Mouse (Mus musculus): Measurements from ENCODE around the gene Trip6. TPM values are rescaled to one million over a fixed set of nuclear protein-coding genes. Genes with fewer than 3 reads are reported as not detected.

Trip6 gene
- polyA plus RNA-seq, 1 experiment from 2014 or later = 43.9 TPM

DNA sequence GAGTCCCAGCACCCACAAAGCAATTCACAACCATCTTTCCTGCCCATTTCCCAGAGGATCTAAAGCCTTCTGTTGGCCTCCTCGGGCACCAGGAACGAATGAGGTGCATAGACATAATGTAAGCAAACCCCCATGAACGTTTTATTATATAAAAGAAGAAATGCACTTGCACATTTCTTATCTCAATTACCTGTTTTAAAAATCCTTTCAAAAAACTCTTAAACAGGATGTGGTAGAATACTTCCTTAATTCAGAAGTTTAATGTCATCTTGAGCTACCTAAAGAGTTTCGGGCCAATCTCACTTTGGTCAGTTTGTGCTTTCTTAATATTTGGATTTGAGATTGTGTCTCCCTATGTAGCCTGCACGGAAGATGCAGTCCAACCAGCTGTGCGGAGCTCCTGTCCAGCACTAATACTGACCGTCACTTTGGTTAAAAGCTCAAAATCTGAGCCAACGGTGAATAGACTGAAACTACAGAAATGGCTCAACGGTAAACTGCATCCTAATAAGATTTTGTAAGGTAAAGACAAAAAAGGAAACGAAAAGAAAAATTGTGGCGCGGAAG is 7.7 kb downstream of the Trip6 start:
- peaks cover 62% of the 10 kb centered on the region for H3K36me3 ChIP-seq (replicated peaks)
- no peaks in the 10 kb centered on the region for H3K27me3 ChIP-seq
- H3K4me3 ChIP-seq (replicated peaks) = peak overlapping the region; percentile 91
- H3K4me2 ChIP-seq = peak overlapping the region; percentile 79
- H3K9me3 ChIP-seq = no peaks in the 10 kb centered on the region
- no peak for ATAC-seq (ENCODE audit: low FRiP score)
- H3K9ac ChIP-seq = peak overlapping the region; percentile 97
- peak overlapping the region; percentile 92 for H3K27ac ChIP-seq
- 20% methylated on average over 12 of the region's 12 CpGs for WGBS
- H3K4me1 ChIP-seq = peaks cover 40% of the 10 kb centered on the region

DNA sequence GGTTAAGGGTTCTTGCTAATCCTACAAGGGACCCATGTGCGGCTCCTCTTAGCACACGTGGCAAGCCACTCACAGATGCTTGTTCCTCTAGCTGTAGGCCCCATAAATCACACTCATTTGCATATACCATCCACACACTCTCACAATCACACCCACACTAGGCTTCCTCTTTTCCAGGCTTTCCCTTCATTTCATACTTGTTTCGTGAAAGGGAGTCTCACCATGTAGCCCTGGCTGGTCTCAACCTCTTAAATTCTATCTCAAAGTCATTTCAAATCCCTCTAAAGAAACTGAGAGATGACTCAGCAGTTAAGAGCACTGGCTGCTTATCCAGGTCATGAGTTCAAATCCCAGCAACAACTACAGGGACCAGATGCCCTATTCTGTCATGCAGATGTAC is 8.4 kb downstream of the Trip6 start:
- H3K36me3 ChIP-seq (replicated peaks) = peaks cover 65% of the 10 kb centered on the region
- WGBS = 82% methylated on average over 3 of the region's 3 CpGs
- no peak overlapping the region for H3K27ac ChIP-seq
- peak overlapping the region; percentile 79 for H3K4me2 ChIP-seq
- H3K4me3 ChIP-seq (replicated peaks) = peak overlapping the region; percentile 91
- H3K27me3 ChIP-seq = no peaks in the 10 kb centered on the region
- H3K4me1 ChIP-seq = peaks cover 40% of the 10 kb centered on the region
- ATAC-seq (ENCODE audit: low FRiP score) = no peak
- H3K9ac ChIP-seq = peak overlapping the region; percentile 97
- no peaks in the 10 kb centered on the region for H3K9me3 ChIP-seq

DNA sequence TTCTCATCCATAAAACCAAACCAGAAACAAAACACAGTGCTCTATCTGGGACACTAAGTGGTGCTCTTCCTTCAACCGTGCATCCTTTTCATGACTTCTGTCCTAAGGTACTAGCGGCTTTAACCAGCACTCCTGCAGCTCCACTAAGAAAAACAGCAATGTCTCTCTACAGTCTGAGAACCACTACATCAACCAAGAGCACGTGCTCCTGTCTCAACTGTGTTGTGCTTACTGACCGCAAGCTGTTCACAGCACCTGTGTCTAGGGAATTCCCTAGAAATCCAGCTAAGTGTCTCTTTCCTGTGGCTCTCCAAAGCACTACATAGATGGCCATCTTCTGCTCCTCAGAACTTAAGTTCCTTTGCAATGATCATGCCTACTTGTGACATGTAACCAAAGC is 9.4 kb downstream of the Trip6 start:
- peak overlapping the region; percentile 79 for H3K4me2 ChIP-seq
- no peaks in the 10 kb centered on the region for H3K27me3 ChIP-seq
- peak overlapping the region; percentile 46 for H3K27ac ChIP-seq
- H3K36me3 ChIP-seq (replicated peaks) = peaks cover 65% of the 10 kb centered on the region
- 0 out of 2 replicates have a peak overlapping the region, but pooled peaks have one; percentile 5 for H3K9ac ChIP-seq
- peak overlapping the region; percentile 7 for H3K4me3 ChIP-seq (replicated peaks)
- 74% methylated on average over 4 of the region's 4 CpGs for WGBS
- H3K4me1 ChIP-seq = peaks cover 40% of the 10 kb centered on the region
- ATAC-seq (ENCODE audit: low FRiP score) = no peak
- H3K9me3 ChIP-seq = no peaks in the 10 kb centered on the region

DNA sequence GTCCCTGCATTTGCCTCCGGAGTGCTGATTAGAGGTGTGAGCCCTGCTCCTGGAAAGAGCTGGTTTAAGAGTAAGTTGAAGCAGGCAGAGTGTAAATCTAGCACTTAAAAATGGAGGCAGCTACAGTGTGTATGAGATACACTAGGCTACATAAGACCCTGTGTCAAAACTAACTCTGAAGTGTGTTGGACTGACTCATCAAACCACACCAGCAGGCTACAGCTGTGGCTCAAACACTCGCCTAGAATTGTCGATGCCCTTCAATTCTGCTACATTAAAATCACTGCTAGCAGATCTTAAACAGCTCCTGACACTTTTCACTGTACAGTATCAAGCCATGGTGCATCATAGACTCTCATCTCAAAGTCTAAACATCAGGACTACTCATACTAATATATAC is 10.0 kb downstream of the Trip6 start:
- WGBS = 82% methylated on average over 3 of the region's 3 CpGs

DNA sequence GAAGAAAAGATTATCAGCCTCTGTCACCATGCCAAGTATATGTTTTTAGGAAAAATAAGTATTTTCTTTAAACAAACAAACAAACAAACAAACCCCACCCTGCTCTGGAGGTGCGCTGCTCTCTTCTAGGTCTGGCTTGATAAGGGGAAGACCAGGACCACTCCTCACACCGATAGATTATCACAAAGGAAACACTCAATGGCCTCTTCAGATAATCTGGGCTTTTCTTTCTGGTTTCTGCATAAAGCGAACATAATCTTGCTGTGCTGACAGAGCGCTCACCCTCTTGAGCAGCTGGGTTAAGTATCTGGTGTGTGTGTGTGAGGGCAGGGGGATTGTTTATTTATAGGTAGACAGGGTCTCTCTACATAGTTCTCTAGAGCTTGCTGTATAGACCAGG is 10.6 kb downstream of the Trip6 start:
- no peak for ATAC-seq (ENCODE audit: low FRiP score)
- 0 out of 2 replicates have a peak overlapping the region, but pooled peaks have one; percentile 8 for H3K27ac ChIP-seq
- no peaks in the 10 kb centered on the region for H3K9me3 ChIP-seq
- H3K36me3 ChIP-seq (replicated peaks) = peaks cover 65% of the 10 kb centered on the region
- H3K4me3 ChIP-seq (replicated peaks) = no peak overlapping the region
- peak overlapping the region; percentile 4; the same call in 1 of the 2 replicates for H3K4me2 ChIP-seq
- 82% methylated on average over 4 of the region's 4 CpGs for WGBS
- H3K4me1 ChIP-seq = peaks cover 40% of the 10 kb centered on the region
- no peak overlapping the region for H3K9ac ChIP-seq
- no peaks in the 10 kb centered on the region for H3K27me3 ChIP-seq

More for the DNA sequence above, 10.0 kb downstream of the Trip6 start:
- Histone ChIP-seq H3K4me2 (peak overlapping the region; percentile 4; the same call in 1 of the 2 replicates), H3K4me1 (peaks cover 40% of the 10 kb centered on the region), H3K4me3 (replicated peaks) (no peak overlapping the region), H3K36me3 (replicated peaks) (peaks cover 65% of the 10 kb centered on the region), H3K9ac (0 out of 2 replicates have a peak overlapping the region, but pooled peaks have one; percentile 5), H3K27ac (no peak overlapping the region), H3K9me3 (no peaks in the 10 kb centered on the region), H3K27me3 (no peaks in the 10 kb centered on the region)
- no peak for ATAC-seq (ENCODE audit: low FRiP score)

DNA sequence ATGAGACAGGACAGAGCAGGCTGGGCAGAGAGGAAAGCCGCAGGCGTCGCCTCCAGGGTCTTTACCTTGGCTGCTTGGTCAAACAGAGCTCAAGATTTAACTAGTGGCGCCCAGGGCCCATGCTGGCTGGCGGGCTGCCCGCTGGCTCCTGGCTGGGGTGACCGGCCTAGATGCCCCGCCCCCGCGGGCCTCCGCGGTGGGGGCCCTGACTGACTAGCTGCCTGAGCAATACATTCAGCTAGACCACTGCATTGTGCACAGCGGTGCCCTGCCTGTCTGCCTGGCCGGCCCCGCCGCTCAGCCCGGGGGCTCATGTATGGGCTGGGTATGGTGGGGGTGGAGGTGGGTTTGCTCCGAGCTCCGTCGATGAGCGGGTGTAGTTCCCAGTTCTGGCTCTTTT is 13.0 kb downstream of the Trip6 start:
- WGBS = 70% methylated on average over 21 of the region's 21 CpGs
- Histone ChIP-seq H3K4me3 (replicated peaks) (no peak overlapping the region), H3K9me3 (no peaks in the 10 kb centered on the region), H3K9ac (0 out of 2 replicates have a peak overlapping the region, but pooled peaks have one; percentile 17), H3K4me1 (peaks cover 30% of the 10 kb centered on the region), H3K4me2 (no peak overlapping the region), H3K27me3 (no peaks in the 10 kb centered on the region), H3K36me3 (replicated peaks) (peaks cover 86% of the 10 kb centered on the region), H3K27ac (no peak overlapping the region)
- 0 out of 2 replicates have a peak, but pooled peaks have one; percentile 24 for ATAC-seq (ENCODE audit: low FRiP score)

DNA sequence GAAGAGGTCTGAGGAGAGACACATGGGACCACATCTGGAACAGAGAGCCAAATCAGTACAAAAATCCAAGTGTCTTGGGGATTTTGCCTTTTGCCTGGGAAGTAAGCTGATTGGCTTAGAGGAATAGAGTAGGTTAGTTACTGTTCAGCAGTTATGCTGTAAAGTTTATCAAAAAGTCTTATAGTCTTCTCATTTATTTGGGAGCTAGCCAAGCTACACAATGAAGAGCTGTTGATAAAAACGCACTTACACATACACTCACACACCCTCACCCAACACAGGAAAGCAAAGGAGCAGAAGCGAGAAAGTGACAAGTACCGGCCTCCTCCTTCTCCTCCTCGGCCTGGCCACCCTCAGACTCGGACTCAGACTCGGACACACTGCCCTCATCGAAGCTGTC is 15.0 kb downstream of the Trip6 start:
- ATAC-seq (ENCODE audit: low FRiP score) = no peak
- H3K4me3 ChIP-seq (replicated peaks) = no peak overlapping the region
- no peak overlapping the region for H3K27ac ChIP-seq
- no peak overlapping the region for H3K9ac ChIP-seq
- no peaks in the 10 kb centered on the region for H3K9me3 ChIP-seq
- peaks cover 21% of the 10 kb centered on the region for H3K4me1 ChIP-seq
- WGBS = 89% methylated on average over 7 of the region's 7 CpGs
- H3K36me3 ChIP-seq (replicated peaks) = peaks cover 95% of the 10 kb centered on the region
- no peak overlapping the region for H3K4me2 ChIP-seq
- no peaks in the 10 kb centered on the region for H3K27me3 ChIP-seq

DNA sequence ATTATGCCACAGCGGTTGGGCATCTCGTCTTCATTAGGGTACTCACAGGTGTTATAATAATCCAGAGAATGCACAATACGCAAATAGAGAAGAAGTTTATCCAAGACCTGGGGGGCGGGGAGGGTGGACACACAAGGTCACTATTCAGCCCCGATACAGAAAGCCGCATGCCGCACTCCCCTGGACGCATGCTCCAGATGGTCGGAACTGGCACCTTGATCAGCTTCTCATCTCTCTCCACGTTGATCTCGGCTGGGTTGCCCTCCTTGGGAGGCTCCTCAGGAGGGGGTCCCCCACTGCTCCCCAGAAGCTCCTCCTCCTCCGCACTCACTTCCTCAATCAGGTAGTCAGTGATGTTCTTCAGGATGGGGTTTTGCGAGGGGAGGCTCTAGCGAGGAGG is 17.1 kb downstream of the Trip6 start:
- Histone ChIP-seq H3K9ac (no peak overlapping the region), H3K9me3 (no peaks in the 10 kb centered on the region), H3K4me3 (replicated peaks) (no peak overlapping the region), H3K27me3 (peaks cover 10% of the 10 kb centered on the region), H3K27ac (no peak overlapping the region), H3K36me3 (replicated peaks) (peaks cover 74% of the 10 kb centered on the region), H3K4me2 (no peak overlapping the region), H3K4me1 (peaks cover 25% of the 10 kb centered on the region)
- whole genome bisulfite sequencing = 92% methylated on average over 14 of the region's 14 CpGs
- no peak for ATAC-seq (ENCODE audit: low FRiP score)

DNA sequence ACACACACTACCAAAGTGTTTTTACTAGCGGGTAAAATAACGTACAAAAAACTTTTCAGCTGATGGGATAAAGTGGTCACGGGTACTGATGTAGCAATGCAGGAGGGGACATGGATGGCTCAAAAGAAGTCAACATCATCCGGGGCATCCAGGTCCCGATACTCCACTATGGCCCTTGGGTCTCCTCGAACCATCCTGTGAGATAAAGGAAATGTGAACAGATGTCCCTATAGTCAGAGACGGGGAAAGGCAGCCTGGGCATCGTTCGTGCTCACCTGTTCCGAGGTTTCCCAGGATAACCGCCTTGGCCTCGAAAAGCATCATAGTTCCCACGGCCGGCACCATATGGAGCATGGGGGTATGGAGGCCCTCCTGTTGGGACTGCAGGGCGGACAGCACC is 18.5 kb downstream of the Trip6 start:
- H3K27me3 ChIP-seq = peaks cover 24% of the 10 kb centered on the region
- peaks cover 60% of the 10 kb centered on the region for H3K36me3 ChIP-seq (replicated peaks)
- H3K27ac ChIP-seq = no peak overlapping the region
- H3K9me3 ChIP-seq = no peaks in the 10 kb centered on the region
- H3K4me2 ChIP-seq = 0 out of 2 replicates have a peak overlapping the region, but pooled peaks have one; percentile 82
- H3K4me1 ChIP-seq = peaks cover 25% of the 10 kb centered on the region
- no peak for ATAC-seq (ENCODE audit: low FRiP score)
- no peak overlapping the region for H3K9ac ChIP-seq
- no peak overlapping the region for H3K4me3 ChIP-seq (replicated peaks)
- 91% methylated on average over 15 of the region's 15 CpGs for WGBS

DNA sequence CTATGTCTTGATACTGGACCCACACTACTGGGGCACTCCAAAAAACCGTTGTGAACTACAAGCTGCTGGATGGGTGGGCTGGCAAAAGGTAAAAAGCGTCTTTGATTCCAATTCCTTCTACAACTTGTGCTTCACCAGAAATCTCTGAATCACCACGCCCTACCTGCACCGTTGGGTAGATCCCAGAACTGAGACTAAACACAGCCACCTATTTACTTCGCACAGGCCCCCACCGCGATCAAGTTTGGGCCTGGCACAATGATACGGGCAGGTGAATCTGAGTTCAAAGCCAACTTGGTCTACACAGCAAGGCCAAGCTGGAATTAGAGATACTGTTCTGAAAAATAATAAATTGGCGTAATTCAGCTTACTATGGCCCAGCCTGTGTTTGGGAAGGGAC is 18.9 kb downstream of the Trip6 start:
- Histone ChIP-seq H3K9ac (peak overlapping the region; percentile 64), H3K27ac (peak overlapping the region; percentile 93; the same call in 1 of the 2 replicates), H3K27me3 (peaks cover 28% of the 10 kb centered on the region), H3K4me3 (replicated peaks) (peak overlapping the region; percentile 47), H3K4me2 (peak overlapping the region; percentile 82), H3K4me1 (peaks cover 25% of the 10 kb centered on the region), H3K36me3 (replicated peaks) (peaks cover 56% of the 10 kb centered on the region), H3K9me3 (no peaks in the 10 kb centered on the region)
- no peak for ATAC-seq (ENCODE audit: low FRiP score)
- 76% methylated on average over 9 of the region's 9 CpGs for WGBS

DNA sequence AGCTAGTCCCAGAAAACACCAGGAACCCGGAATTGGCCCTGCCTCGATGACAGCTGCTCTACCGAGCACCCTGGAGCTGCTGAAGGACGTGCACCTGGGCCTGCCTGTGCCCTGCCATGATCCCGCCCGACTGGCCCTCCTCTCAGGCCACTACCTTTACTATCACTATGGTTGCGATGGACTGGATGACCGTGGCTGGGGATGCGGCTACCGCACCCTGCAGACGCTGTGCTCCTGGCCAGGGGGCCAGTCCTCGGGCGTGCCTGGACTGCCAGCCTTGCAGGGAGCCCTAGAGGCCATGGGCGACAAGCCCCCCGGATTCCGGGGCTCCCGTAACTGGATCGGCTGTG is 19.5 kb downstream of the Trip6 start:
- Histone ChIP-seq H3K4me2 (peak overlapping the region; percentile 82), H3K4me3 (replicated peaks) (peak overlapping the region; percentile 47), H3K9ac (peak overlapping the region; percentile 64), H3K27me3 (peaks cover 34% of the 10 kb centered on the region), H3K36me3 (replicated peaks) (peaks cover 50% of the 10 kb centered on the region), H3K4me1 (peaks cover 25% of the 10 kb centered on the region), H3K27ac (peak overlapping the region; percentile 93), H3K9me3 (no peaks in the 10 kb centered on the region)
- peak; percentile 63 for ATAC-seq (ENCODE audit: low FRiP score)
- WGBS = 9% methylated on average over 18 of the region's 18 CpGs

DNA sequence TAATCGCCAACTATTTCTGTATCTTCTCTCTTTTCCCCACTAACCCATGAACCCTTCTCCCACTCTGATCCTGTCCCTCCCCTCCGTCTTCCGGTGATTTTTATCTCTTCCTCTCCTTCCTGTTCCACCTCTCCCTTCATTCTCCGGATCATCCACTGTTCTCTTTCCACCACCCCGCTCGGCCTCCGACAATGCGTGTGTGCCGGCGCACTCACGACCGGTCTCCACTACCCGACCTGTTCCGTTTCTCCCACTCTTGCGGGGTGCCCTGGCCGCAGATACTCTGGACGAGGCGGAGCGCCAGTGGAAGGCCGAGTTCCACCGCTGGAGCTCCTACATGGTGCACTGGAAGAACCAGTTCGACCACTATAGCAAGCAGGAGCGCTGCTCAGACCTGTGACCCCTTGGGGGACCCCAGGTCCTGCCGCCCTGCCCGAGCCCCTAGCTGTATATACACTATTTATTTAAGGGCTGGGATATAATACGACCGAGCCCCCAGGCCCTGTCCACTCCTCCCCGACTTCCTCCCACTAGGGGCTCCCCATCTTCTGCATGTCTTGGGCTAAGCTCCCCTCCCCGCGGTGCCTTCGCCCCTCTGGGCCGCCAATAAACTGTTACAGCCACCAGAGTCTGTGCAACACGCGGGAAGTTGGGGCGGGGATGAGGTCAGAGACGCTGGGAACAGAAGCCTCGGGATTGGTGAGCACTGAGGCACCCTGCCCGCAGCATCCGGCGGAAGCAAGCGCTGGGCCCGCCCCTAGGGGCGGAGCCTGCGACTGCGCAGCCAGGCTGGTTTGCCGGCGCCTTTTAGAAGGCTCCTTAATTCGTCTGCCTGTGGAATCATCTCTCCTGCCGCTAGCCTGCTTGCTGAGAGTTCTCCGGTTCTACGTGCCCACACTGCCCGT is 20.1 kb downstream of the Trip6 start, which contains the start of gene Ufsp1:
Gene Ufsp1 (plus strand): TSS at position 791 of the 905 bp plus-strand sequence.
- under 1% methylated on average over 52 of the region's 52 CpGs for WGBS
- Histone ChIP-seq H3K9ac (peak within 1 kb of the TSS; percentile 64), H3K27me3 (peaks cover 40% of the 10 kb centered on the region), H3K27ac (peak within 1 kb of the TSS; percentile 93), H3K36me3 (replicated peaks) (peaks cover 43% of the 10 kb centered on the region), H3K4me3 (replicated peaks) (peak within 1 kb of the TSS; percentile 47), H3K4me1 (peaks cover 26% of the 10 kb centered on the region), H3K9me3 (no peaks in the 10 kb centered on the region), H3K4me2 (peak within 1 kb of the TSS; percentile 82)
- ATAC-seq (ENCODE audit: low FRiP score) = peak; percentile 97

Data from forebrain, embryonic 12.5 days (tissue).